Mouse (Mus musculus) myocyte (in vitro differentiated cells): Measurements from ENCODE around the gene Susd4.

Experiments
- MAX ChIP-seq: IDR thresholded peaks from one replicate; pipeline ENCODE4 v1.6.1; 2011; ENCODE audit warnings: low read depth, mild to moderate bottlenecking, control low read depth
- POLR2AphosphoS2 ChIP-seq: IDR thresholded peaks from one replicate; pipeline ENCODE4 v1.6.1; 2011; ENCODE audit warnings: low read depth, control low read depth; ENCODE audit not compliant: insufficient read length

DNA sequence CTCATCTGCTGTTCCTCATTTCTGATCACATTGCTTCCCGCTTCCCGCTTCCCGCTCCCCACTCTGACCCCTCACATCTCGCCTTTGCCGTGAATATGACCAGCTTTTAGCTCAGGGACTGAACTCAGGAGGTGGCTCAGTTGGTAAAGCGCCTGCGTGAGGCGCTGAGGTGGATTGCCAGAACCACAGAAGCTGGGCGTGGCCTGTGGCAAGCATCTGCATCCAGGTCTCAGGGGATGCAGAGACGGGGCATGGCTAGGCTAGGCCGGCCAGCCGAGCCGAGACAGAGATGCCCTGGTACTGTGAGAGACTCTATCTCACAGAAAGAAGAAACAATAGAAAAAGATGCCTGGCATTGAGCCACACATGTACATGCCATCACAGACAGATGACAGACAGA lies 93.0 kb downstream of the Susd4 start:
- TF ChIP-seq POLR2AphosphoS2: no peak
- TF ChIP-seq MAX: no peak
